In genomic region chr10:7725751-7726500, GRCm38 (mm10) we compare ENCODE assay signal across 1 mouse cellular context.
TF ChIP-seq lines count a peak whose summit lies in the region.

Gene Katna1, plus strand, starts transcription at chr10:7726000.

TF ChIP-seq in CH12.LX, 34 proteins besides CTCF, POLR2A, EP300 and RAD21 (continued from another document):
- no peak for TF ChIP-seq ZC3H11A (IDR thresholded peaks at IDR 0.05; ENCODE audit: low read depth, low read length)
- 0 out of 2 replicates have a peak, but pooled peaks have one; percentile 22 for TF ChIP-seq MAX (IDR thresholded peaks at IDR 0.05; ENCODE audit: low read length)
- no peak for TF ChIP-seq RCOR1 (conservative IDR thresholded peaks at IDR 0.05; ENCODE audit: low read depth, low read length)
- TF ChIP-seq JUND (conservative IDR thresholded peaks at IDR 0.05; ENCODE audit: low read depth, low read length): no peak
- no peak for TF ChIP-seq SMC3 (IDR thresholded peaks at IDR 0.05; ENCODE audit: low read depth, low read length)
- TF ChIP-seq USF2 (conservative IDR thresholded peaks at IDR 0.05; ENCODE audit: low read depth, low read length): no peak
- TF ChIP-seq HCFC1 (IDR thresholded peaks at IDR 0.05; ENCODE audit: low read depth, low read length): peak; percentile 77
- peak; percentile 97 for TF ChIP-seq NELFE (IDR thresholded peaks at IDR 0.05; ENCODE audit: low read depth, low read length)
- TF ChIP-seq CHD1 (IDR thresholded peaks at IDR 0.05; ENCODE audit: low read depth, low read length): no peak
- peak; percentile 99 for TF ChIP-seq NRF1 (IDR thresholded peaks at IDR 0.05; ENCODE audit: low read depth, low read length)
